ENCODE assay signal across 15 mouse cellular contexts in the genomic region with DNA sequence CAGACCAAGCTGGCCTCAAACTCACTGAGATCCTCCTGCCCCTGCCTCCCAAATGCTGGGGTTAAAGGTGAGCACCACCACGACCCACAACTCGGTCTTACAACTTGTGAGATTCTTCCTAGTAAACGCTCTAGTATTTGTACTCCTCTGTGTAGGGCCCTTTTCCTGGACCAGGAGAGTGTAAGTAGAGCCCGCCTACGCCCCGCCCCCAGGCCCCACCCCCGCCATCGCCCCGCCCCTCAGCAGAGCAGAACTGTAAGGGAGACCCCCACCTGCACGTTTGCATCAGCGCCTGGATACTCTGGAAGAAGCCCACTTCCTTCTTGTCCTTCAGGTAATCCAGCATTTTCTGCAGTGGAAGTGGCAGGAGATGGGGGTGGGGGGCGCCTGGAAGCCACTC.
DNase-seq lines count a peak whose midpoint lies in the region; ATAC-seq and TF ChIP-seq lines count a peak whose summit lies in the region.
"Had no signal": no experiment of that assay in that cellular context is flagged by ENCODE, and none has a peak within 500 bp of the region (broad histone marks: within the 10 kb centered on the region; RNA-seq: fewer than 3 reads in every experiment).

No protein-coding gene starts in this region.

- H3K36me3 ChIP-seq in kidney, embryonic 14.5 days (ENCODE audit: control insufficient read depth, insufficient read depth, low read length): no peaks in the 10 kb centered on the region
- no peaks in the 10 kb centered on the region for H3K36me3 ChIP-seq in forebrain, postnatal 0 days (ENCODE audit: insufficient read depth)
- no peaks in the 10 kb centered on the region for H3K36me3 ChIP-seq in neural tube, embryonic 13.5 days
- H3K36me3 ChIP-seq: liver, embryonic 15.5 days had no signal

- WGBS in kidney, embryonic 14.5 days: 7% methylated on average over 11 of the region's 12 CpGs
- 4% methylated on average over 12 of the region's 12 CpGs for WGBS in forebrain, postnatal 0 days
- WGBS in neural tube, embryonic 13.5 days: 8% methylated on average over 12 of the region's 12 CpGs

- no peak overlapping the region for H3K4me3 ChIP-seq in kidney, embryonic 14.5 days (ENCODE audit: low read length)
- H3K4me3 ChIP-seq in forebrain, postnatal 0 days (ENCODE audit: low read depth, low read length): no peak overlapping the region
- H3K4me3 ChIP-seq in neural tube, embryonic 13.5 days: no peak overlapping the region
- H3K4me3 ChIP-seq: liver, embryonic 15.5 days had no signal

- 0 out of 2 replicates have a peak overlapping the region, but pooled peaks have one; percentile 17 for H3K4me2 ChIP-seq in kidney, embryonic 14.5 days (replicated peaks; ENCODE audit: low read depth, low read length)
- peak overlapping the region; percentile 19; the same call in 1 of the 2 replicates for H3K4me2 ChIP-seq in forebrain, postnatal 0 days (ENCODE audit: low read depth)
- H3K4me2 ChIP-seq in neural tube, embryonic 13.5 days: peak overlapping the region; percentile 13; the same call in 1 of the 2 replicates
- H3K4me2 ChIP-seq: heart, embryonic 11.5 days; liver, embryonic 15.5 days had no signal

- H3K9ac ChIP-seq in kidney, embryonic 14.5 days (ENCODE audit: low read depth, low read length): no peak overlapping the region
- no peak overlapping the region for H3K9ac ChIP-seq in forebrain, postnatal 0 days
- no peak overlapping the region for H3K9ac ChIP-seq in neural tube, embryonic 13.5 days
- H3K9ac ChIP-seq: liver, embryonic 15.5 days had no signal

- no peak for TF ChIP-seq CTCF in forebrain, postnatal 0 days (IDR thresholded peaks at IDR 0.05; ENCODE audit: low read depth)

- peaks cover 21% of the 10 kb centered on the region for H3K4me1 ChIP-seq in kidney, embryonic 14.5 days (ENCODE audit: control insufficient read depth, insufficient read depth, low read length)
- no peaks in the 10 kb centered on the region for H3K4me1 ChIP-seq in forebrain, postnatal 0 days (ENCODE audit: insufficient read depth)
- peaks cover 12% of the 10 kb centered on the region; the same call in 1 of the 2 replicates for H3K4me1 ChIP-seq in neural tube, embryonic 13.5 days (replicated peaks)

- no peak for ATAC-seq in kidney, embryonic 14.5 days (ENCODE audit: low FRiP score, low TSS enrichment)
- no peak for ATAC-seq in forebrain, postnatal 0 days
- no peak for ATAC-seq in neural tube, embryonic 13.5 days (ENCODE audit: low read depth)
- ATAC-seq in megakaryocyte, adult 5-6 weeks (ENCODE audit: poor library complexity, severe bottlenecking): no peak
- ATAC-seq: CD4-positive, CD25-positive, alpha-beta regulatory T cell, adult 4 months had no signal

- H3K9me3 ChIP-seq in kidney, embryonic 14.5 days (ENCODE audit: control insufficient read depth, low read length): 0 out of 2 replicates have a peak, but pooled peaks cover 3% of the 10 kb centered on the region
- H3K9me3 ChIP-seq in forebrain, postnatal 0 days (ENCODE audit: low read length): no peaks in the 10 kb centered on the region
- H3K9me3 ChIP-seq in neural tube, embryonic 13.5 days: 0 out of 2 replicates have a peak, but pooled peaks cover 5% of the 10 kb centered on the region
- H3K9me3 ChIP-seq: liver, embryonic 15.5 days had no signal

- DNase-seq in kidney, postnatal 14 days: no peak
- peak; percentile 42 for DNase-seq in thymus, postnatal 0 days (ENCODE audit: low spot score)
- DNase-seq in thymus, postnatal 36 days: no peak
- no peak for DNase-seq in forebrain, postnatal 0 days
- no peak for DNase-seq in liver
- DNase-seq: cerebellum, adult 9-11 months; kidney, postnatal 25 days; layer of hippocampus, postnatal 36 days; spleen, adult 18-20 months had no signal

- no peak overlapping the region for H3K27ac ChIP-seq in kidney, embryonic 14.5 days (ENCODE audit: low read depth, low read length)
- no peak overlapping the region for H3K27ac ChIP-seq in forebrain, postnatal 0 days (ENCODE audit: low read depth, low read length)
- H3K27ac ChIP-seq in neural tube, embryonic 13.5 days (replicated peaks): no peak overlapping the region
- H3K27ac ChIP-seq: liver, embryonic 15.5 days had no signal

- H3K27me3 ChIP-seq in kidney, embryonic 14.5 days (ENCODE audit: control insufficient read depth, insufficient read depth, low read length): no peaks in the 10 kb centered on the region
- no peaks in the 10 kb centered on the region for H3K27me3 ChIP-seq in forebrain, postnatal 0 days (ENCODE audit: insufficient read depth, low read length)
- H3K27me3 ChIP-seq in neural tube, embryonic 13.5 days: peaks cover 9% of the 10 kb centered on the region; the same call in 1 of the 2 replicates
